Mouse (Mus musculus): ENCODE data around the gene Trio.

DNA sequence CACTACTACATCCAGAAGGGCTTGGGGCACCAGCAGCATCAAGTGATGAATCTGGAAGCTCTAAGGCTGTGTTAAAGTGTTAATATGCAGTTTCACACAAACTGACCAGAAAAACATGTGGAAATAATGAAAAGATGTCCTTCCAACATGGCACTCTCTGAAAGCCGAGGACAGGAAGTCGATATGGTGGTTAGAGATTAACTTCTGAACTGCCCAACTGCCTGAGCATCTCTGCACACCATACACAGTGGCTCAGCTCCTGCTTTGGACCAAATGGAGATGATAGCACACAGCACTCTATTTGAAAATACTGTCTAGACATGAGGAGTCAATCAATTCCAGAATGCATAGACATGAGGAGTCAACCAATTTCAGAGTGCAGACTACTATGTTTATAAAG lies 40.8 kb downstream of the Trio start:
- no peak for TF ChIP-seq POLR2A (IDR thresholded peaks at IDR 0.05; ENCODE audit: low read depth, low read length)
- no peak for TF ChIP-seq CTCF (IDR thresholded peaks at IDR 0.05; ENCODE audit: extremely low read depth, insufficient read depth, insufficient read length, insufficient replicate concordance)
